Mouse (Mus musculus) embryonic fibroblast, embryonic 13.5 days (primary cell): ENCODE data around the gene Dcun1d4.

Source experiments
- CTCF ChIP-seq: IDR thresholded peaks from 2 replicates; pipeline ENCODE4 v1.5.1; 2011; ENCODE audit warnings: mild to moderate bottlenecking, control low read depth, low read length, moderate library complexity, borderline replicate concordance; ENCODE audit not compliant: insufficient read depth
- POLR2A ChIP-seq: IDR thresholded peaks from 2 replicates; pipeline ENCODE4 v1.6.1; 2011; ENCODE audit warnings: low read depth, mild to moderate bottlenecking, control low read depth, low read length, moderate library complexity

DNA sequence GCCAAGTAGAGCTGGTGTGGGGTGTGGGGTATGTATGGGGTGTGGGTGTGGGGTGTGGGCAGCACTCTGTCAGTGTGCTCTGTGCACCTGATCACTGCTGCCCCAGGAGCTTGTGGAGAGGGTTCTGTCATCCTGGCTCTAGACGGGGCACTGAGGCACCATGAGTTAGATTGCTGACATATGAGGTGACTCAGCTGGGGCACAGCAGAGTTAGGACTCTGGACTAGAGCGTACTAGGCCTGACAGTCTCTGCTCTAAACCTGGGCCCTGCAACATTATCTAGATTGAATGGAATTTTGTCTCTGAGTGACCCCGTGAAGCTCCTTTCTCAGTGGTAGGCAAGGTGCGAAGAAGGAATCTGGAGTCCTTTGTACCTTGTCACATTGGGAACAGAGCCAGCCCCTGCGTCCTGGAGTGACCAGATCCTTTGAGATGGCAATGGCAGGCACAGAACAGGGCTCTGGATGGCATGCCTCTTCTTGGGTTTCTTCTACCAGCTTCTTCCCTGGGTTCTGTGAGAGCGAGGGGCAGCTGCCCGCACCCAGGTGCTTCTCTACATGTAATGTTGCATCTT is 20.2 kb downstream of the Dcun1d4 start:
- TF ChIP-seq CTCF: no peak
- TF ChIP-seq POLR2A: no peak
